Mouse (Mus musculus): ENCODE results near the gene Otof.

- TF ChIP-seq CTCF (IDR thresholded peaks at IDR 0.05; ENCODE audit: control insufficient read depth, insufficient read depth, insufficient replicate concordance, low read depth, low read length) (no peak), POLR2A (IDR thresholded peaks at IDR 0.05; ENCODE audit: control insufficient read depth, low read depth, low read length) (no peak)
These were observed 45.1 kb downstream of the Otof start for GRCm38 (mm10) chr5:30416665-30417064.
